Mouse (Mus musculus) induced T-regulatory cell, adult 2 months (primary cell): ENCODE measurements around the gene Zmiz1.

Experiments
- DNase-seq: peaks from one replicate; pipeline ENCODE4 v3.0.0-alpha.2; 2012; ENCODE audit warnings: low read depth

Gene Zmiz1

GRCm38 (mm10) chr14:25534918-25535582 lies 76.1 kb downstream of the Zmiz1 start:
- DNase-seq, result peak; percentile 47

- no peak for DNase-seq
Measured at GRCm38 (mm10) chr14:25535583-25535943, 76.6 kb downstream of the Zmiz1 start.

- DNase-seq, result no peak
Measured at GRCm38 (mm10) chr14:25536476-25536875, 77.5 kb downstream of the Zmiz1 start.

- DNase-seq, result no peak
Measured at GRCm38 (mm10) chr14:25537351-25537750, 78.4 kb downstream of the Zmiz1 start.

- DNase-seq, result no peak
Measured at GRCm38 (mm10) chr14:25538522-25538921, 79.5 kb downstream of the Zmiz1 start.

GRCm38 (mm10) chr14:25539493-25540116 lies 80.6 kb downstream of the Zmiz1 start:
- DNase-seq, result no peak

GRCm38 (mm10) chr14:25540172-25540571 lies 81.2 kb downstream of the Zmiz1 start:
- no peak for DNase-seq

GRCm38 (mm10) chr14:25541213-25541612 lies 82.2 kb downstream of the Zmiz1 start:
- DNase-seq, result no peak

- no peak for DNase-seq
Measured at GRCm38 (mm10) chr14:25543098-25543497, 84.1 kb downstream of the Zmiz1 start.

- DNase-seq, result no peak
Measured at GRCm38 (mm10) chr14:25543927-25544326, 84.9 kb downstream of the Zmiz1 start.

GRCm38 (mm10) chr14:25546852-25547621 lies 88.1 kb downstream of the Zmiz1 start:
- DNase-seq, result peak; percentile 33

- no peak for DNase-seq
Measured at GRCm38 (mm10) chr14:25547882-25548281, 88.9 kb downstream of the Zmiz1 start.

GRCm38 (mm10) chr14:25548650-25549049 lies 89.7 kb downstream of the Zmiz1 start:
- no peak for DNase-seq

- no peak for DNase-seq
Measured at GRCm38 (mm10) chr14:25549125-25549524, 90.1 kb downstream of the Zmiz1 start.

GRCm38 (mm10) chr14:25549871-25550840 lies 91.2 kb downstream of the Zmiz1 start:
- DNase-seq, result no peak

GRCm38 (mm10) chr14:25551731-25552130 lies 92.7 kb downstream of the Zmiz1 start:
- DNase-seq, result no peak

GRCm38 (mm10) chr14:25553382-25553781 lies 94.4 kb downstream of the Zmiz1 start:
- DNase-seq, result no peak

- DNase-seq, result no peak
Measured at GRCm38 (mm10) chr14:25554781-25555180, 95.8 kb downstream of the Zmiz1 start.

- DNase-seq, result no peak
Measured at GRCm38 (mm10) chr14:25555291-25555781, 96.4 kb downstream of the Zmiz1 start.

- DNase-seq, result no peak
Measured at GRCm38 (mm10) chr14:25555848-25556247, 96.9 kb downstream of the Zmiz1 start.

- DNase-seq, result no peak
Measured at GRCm38 (mm10) chr14:25557014-25557413, 98.0 kb downstream of the Zmiz1 start.

GRCm38 (mm10) chr14:25558479-25558878 lies 99.5 kb downstream of the Zmiz1 start:
- no peak for DNase-seq
